Mouse (Mus musculus) liver, embryonic 14.5 days (tissue): Measurements from ENCODE around the gene Adgrl4. TPM values are rescaled to one million over a fixed set of nuclear protein-coding genes. Genes with fewer than 3 reads are reported as not detected.

Source experiments
- ATAC-seq: fragments of 200-750 bp; cut with Nextera tagmentation; 2 replicates; pipeline ENCODE4 v1.8.0; 2017; ENCODE audit warnings: moderate number of reproducible peaks, mild to moderate bottlenecking, moderate library complexity; ENCODE audit not compliant: insufficient read depth
- DNase-seq, 3 experiments: peaks; one replicate each; pipeline ENCODE4 v3.0.0-alpha.2; 2012 to 2013; ENCODE audit warnings: low read depth in 3 of 3, low spot score in 3 of 3
- H3K27ac ChIP-seq: fragments of 300-500 bp; sonication (generic); 2 replicates; pipeline ENCODE4 v1.5.1; 2014; ENCODE audit warnings: moderate library complexity, mild to moderate bottlenecking, control low read depth, inconsistent platforms
- H3K27me3 ChIP-seq: fragments of 300-500 bp; sonication (generic); 2 replicates; pipeline ENCODE4 v1.6.1; 2014; ENCODE audit warnings: mild to moderate bottlenecking, low read length, moderate library complexity; ENCODE audit not compliant: control insufficient read depth, insufficient read depth
- H3K36me3 ChIP-seq: fragments of 300-500 bp; sonication (generic); replicated peaks from 2 replicates; pipeline ENCODE4 v1.6.1; 2014; ENCODE audit warnings: low read depth; ENCODE audit not compliant: control insufficient read depth, insufficient read depth
- H3K4me1 ChIP-seq, 2 experiments: fragments of 200-500 bp in 1 of 2; fragments of 300-500 bp in 1 of 2; sonication (generic) in 1 of 2; replicated peaks; 2 replicates each; pipeline ENCODE4 v1.6.1; 2012 to 2014; ENCODE audit warnings: antibody characterized with exemption in 1 of 2, inconsistent platforms in 1 of 2, low read length in 1 of 2; ENCODE audit not compliant: control insufficient read depth in 2 of 2, insufficient read depth in 2 of 2
- H3K4me2 ChIP-seq: fragments of 300-500 bp; sonication (generic); 2 replicates; pipeline ENCODE4 v1.6.1; 2014; ENCODE audit warnings: low read depth, mild to moderate bottlenecking, control low read depth, moderate library complexity
- H3K4me3 ChIP-seq, 2 experiments: fragments of 200-500 bp in 1 of 2; fragments of 300-500 bp in 1 of 2; sonication (generic) in 1 of 2; 2 replicates each; pipeline ENCODE4 v1.5.1; 2012 to 2014; ENCODE audit warnings: low read depth in 2 of 2, low read length in 2 of 2, mild to moderate bottlenecking in 2 of 2, control low read depth in 1 of 2, inconsistent platforms in 1 of 2, moderate library complexity in 1 of 2; ENCODE audit not compliant: insufficient read depth in 1 of 2
- H3K9ac ChIP-seq: fragments of 300-500 bp; sonication (generic); replicated peaks from 2 replicates; pipeline ENCODE4 v1.6.1; 2014; ENCODE audit warnings: mild to moderate bottlenecking, control low read depth, moderate library complexity
- H3K9me3 ChIP-seq: fragments of 300-500 bp; sonication (generic); 2 replicates; pipeline ENCODE4 v1.6.1; 2016; ENCODE audit warnings: low read length, mixed read lengths; ENCODE audit not compliant: control insufficient read depth
- CTCF ChIP-seq: IDR thresholded peaks from 2 replicates; pipeline ENCODE4 v1.5.1; 2016; ENCODE audit warnings: antibody characterized with exemption, low read depth, control low read depth
- EP300 ChIP-seq: IDR thresholded peaks from 2 replicates; pipeline ENCODE4 v1.6.1; 2016; ENCODE audit warnings: antibody characterized with exemption, low read depth
- WGBS: fragments of 180-500 bp; shearing (Covaris S2); extraction: QIAGEN DNeasy Blood & Tissue Kit; methylation state at CpG from one replicate; pipeline ENCODE4 v1.1.7; 2014; ENCODE audit not compliant: insufficient replicate concordance; 5-methylcytosine and 5-hydroxymethylcytosine counted together
- polyA plus RNA-seq, 2 experiments: library from polyadenylated mRNA; depleted of rRNA in 1 of 2; stranded (reverse) in 1 of 2; unstranded in 1 of 2; fragments of >200 nt; fragmentation: Nextera tagmentation in 1 of 2; extraction: Ambion mirVana in 1 of 2; gene quantifications; 2 replicates each; pipeline versions ENCODE4 v1.2.1 to v1.2.3; 2012 to 2014

Adgrl4 gene
- polyA plus RNA-seq, 2 experiments, result 2.0 to 6.4 TPM

DNA sequence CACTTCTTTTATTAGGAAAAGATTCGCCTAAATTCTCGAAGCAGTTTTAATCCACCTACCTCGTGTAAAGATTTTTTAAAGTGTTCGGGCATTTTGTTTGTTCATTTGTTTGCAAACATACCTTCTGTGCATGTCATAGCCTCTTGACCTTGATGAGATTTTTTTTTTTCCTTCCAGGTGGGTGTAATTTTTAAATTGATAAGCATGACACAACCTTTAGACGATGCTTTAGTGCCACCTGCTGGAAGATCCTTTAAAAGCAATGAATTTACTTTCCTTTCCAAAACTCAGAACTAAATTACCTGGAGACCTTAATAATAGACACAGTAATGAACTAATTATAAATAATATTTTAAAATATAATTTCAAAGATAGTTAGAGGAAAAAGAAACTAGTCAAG, 128.9 kb downstream of the Adgrl4 start:
- 53% methylated on average over 5 of the region's 5 CpGs for WGBS
- Histone ChIP-seq H3K4me1 (no peaks in the 10 kb centered on the region), H3K9ac (no peak overlapping the region), H3K4me3 (no peak overlapping the region), H3K27me3 (no peaks in the 10 kb centered on the region), H3K4me2 (no peak overlapping the region), H3K36me3 (no peaks in the 10 kb centered on the region), H3K9me3 (no peaks in the 10 kb centered on the region), H3K27ac (no peak overlapping the region)
- ATAC-seq (no peak), DNase-seq (peak in 1 of 3 experiments; percentile 2)
- TF ChIP-seq CTCF (peak; percentile 10; the same call in 1 of the 2 replicates), EP300 (no peak)

GRCm38 (mm10) chr3:151567541-151567940, 129.9 kb downstream of the Adgrl4 start:
- Histone ChIP-seq H3K9ac (no peak overlapping the region), H3K27me3 (no peaks in the 10 kb centered on the region), H3K4me2 (no peak overlapping the region), H3K27ac (no peak overlapping the region), H3K4me3 (no peak overlapping the region), H3K9me3 (no peaks in the 10 kb centered on the region), H3K4me1 (no peaks in the 10 kb centered on the region), H3K36me3 (no peaks in the 10 kb centered on the region)
- whole genome bisulfite sequencing, result 26% methylated on average over 3 of the region's 3 CpGs
- ATAC-seq (no peak), DNase-seq (no peak)
- TF ChIP-seq CTCF, result no peak
- TF ChIP-seq EP300, result no peak

DNA sequence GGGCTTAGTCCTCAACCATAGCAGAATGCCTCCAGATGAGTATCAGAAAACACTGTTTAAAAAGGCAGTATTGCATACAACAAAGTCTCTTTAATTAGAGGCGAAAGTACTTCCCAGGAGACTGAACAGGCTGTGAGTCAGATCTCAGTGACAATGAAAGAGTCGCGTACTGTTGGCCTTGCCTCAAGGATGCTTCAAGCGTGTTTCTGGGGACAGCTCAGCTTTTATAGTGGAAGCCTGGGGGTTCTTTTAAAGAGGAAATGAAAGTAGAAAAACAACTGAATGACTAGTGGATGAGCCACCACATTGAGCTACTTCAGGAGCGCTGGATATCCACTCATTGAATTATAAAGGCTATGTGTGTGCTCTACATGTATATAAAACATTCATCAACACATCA, 134.4 kb downstream of the Adgrl4 start:
- H3K9me3 ChIP-seq, result no peaks in the 10 kb centered on the region
- no peaks in the 10 kb centered on the region for H3K36me3 ChIP-seq
- TF ChIP-seq CTCF (no peak), EP300 (no peak)
- no peaks in the 10 kb centered on the region for H3K27me3 ChIP-seq
- 64% methylated on average over 5 of the region's 5 CpGs for WGBS
- no peaks in the 10 kb centered on the region for H3K4me1 ChIP-seq
- no peak for ATAC-seq
- H3K9ac ChIP-seq, result no peak overlapping the region
- no peak overlapping the region for H3K4me2 ChIP-seq
- no peak for DNase-seq
- no peak overlapping the region for H3K4me3 ChIP-seq
- H3K27ac ChIP-seq, result no peak overlapping the region

DNA sequence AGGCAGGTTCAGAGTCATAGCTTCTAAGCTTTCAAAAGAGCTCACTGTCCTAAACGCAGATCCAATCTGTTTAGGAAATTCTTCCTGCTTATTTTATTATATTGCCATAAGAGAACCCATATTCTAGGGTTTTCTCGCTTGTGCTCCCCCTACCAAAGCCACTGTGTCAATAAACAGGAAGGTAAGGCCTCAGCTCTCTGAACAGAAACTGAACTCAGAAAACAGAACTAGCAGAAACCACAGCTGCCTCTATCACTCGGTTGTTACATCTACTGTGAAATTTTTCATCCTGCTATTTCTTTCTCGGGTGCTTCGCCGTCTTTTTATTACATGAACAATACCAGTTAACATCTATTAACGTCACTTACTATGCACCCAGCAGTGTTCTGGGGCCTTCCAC, 137.6 kb downstream of the Adgrl4 start:
- Histone ChIP-seq H3K4me1 (no peaks in the 10 kb centered on the region), H3K27me3 (no peaks in the 10 kb centered on the region), H3K9me3 (no peaks in the 10 kb centered on the region), H3K27ac (no peak overlapping the region), H3K36me3 (no peaks in the 10 kb centered on the region), H3K4me2 (no peak overlapping the region), H3K9ac (no peak overlapping the region), H3K4me3 (no peak overlapping the region)
- TF ChIP-seq CTCF (no peak), EP300 (no peak)
- DNase-seq (no peak), ATAC-seq (no peak)
- WGBS, result 43% methylated on average over 7 of the region's 7 CpGs

DNA sequence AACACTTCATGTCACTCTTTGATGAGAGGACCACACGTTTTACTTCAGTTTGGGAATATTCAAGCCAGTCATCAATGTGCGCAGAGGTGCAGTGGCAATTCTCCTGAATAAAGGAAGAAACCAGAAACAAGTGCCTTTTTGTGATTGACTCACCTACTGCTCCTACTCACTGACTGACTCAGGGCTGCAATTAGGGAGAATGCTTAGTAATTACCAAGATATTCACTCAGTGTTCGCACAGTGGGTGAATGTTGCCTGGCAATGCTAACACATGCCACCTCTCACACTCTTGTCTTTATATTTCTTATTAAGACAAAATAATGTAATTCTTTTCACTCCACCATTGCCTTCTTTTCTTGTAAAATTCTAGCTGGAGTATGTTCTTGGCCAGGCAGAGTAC, 138.5 kb downstream of the Adgrl4 start:
- no peak for ATAC-seq
- no peaks in the 10 kb centered on the region for H3K36me3 ChIP-seq
- no peak overlapping the region for H3K4me2 ChIP-seq
- no peaks in the 10 kb centered on the region for H3K9me3 ChIP-seq
- H3K4me3 ChIP-seq, result no peak overlapping the region
- no peak for DNase-seq
- no peaks in the 10 kb centered on the region for H3K27me3 ChIP-seq
- no peaks in the 10 kb centered on the region for H3K4me1 ChIP-seq
- no peak overlapping the region for H3K27ac ChIP-seq
- TF ChIP-seq EP300 (no peak), CTCF (no peak)
- H3K9ac ChIP-seq, result no peak overlapping the region
- 56% methylated on average over 3 of the region's 3 CpGs for WGBS

GRCm38 (mm10) chr3:151591904-151592303, 154.2 kb downstream of the Adgrl4 start:
- no peak for TF ChIP-seq EP300
- TF ChIP-seq CTCF, result no peak
- DNase-seq (no peak), ATAC-seq (no peak)

More at GRCm38 (mm10) chr3:151591904-151592303, 154.2 kb downstream of the Adgrl4 start:
- no peak overlapping the region for H3K27ac ChIP-seq
- no peaks in the 10 kb centered on the region for H3K36me3 ChIP-seq
- no peak overlapping the region for H3K4me3 ChIP-seq
- H3K4me1 ChIP-seq, result no peaks in the 10 kb centered on the region
- H3K9ac ChIP-seq, result no peak overlapping the region
- H3K9me3 ChIP-seq, result no peaks in the 10 kb centered on the region
- H3K27me3 ChIP-seq, result no peaks in the 10 kb centered on the region
- H3K4me2 ChIP-seq, result no peak overlapping the region
